Mouse (Mus musculus) layer of hippocampus, postnatal 36 days (tissue): ENCODE measurements around the gene Syne4. TPM values are rescaled to one million over a fixed set of nuclear protein-coding genes. Genes with fewer than 3 reads are reported as not detected.

Experiments
- total RNA-seq, 2 experiments: library from RNA; stranded (reverse); gene quantifications; 2 replicates each; pipeline ENCODE4 v1.2.3; 2021

Syne4 gene
- total RNA-seq, 2 experiments from 2014 or later: 10.5 to 12.7 TPM

Other genes starting within 250 kb of the Syne4 start
- 1 to 10 TPM; 3.7 to 4.2 TPM for gene Zfp82, start 241.9 kb upstream of the Syne4 start, total RNA-seq
- gene Gm26920, start 224.4 kb upstream of the Syne4 start, total RNA-seq: under 1 TPM in 1 of 2 experiments, not detected in 1; 0.97 TPM
- 1 to 10 TPM; 6.4 to 8.0 TPM for gene Zfp566, start 224.3 kb upstream of the Syne4 start, total RNA-seq
- gene Zfp260, start 220.0 kb upstream of the Syne4 start, total RNA-seq: 10 to 100 TPM; 76.8 to 83.7 TPM
- gene Zfp382, start 192.9 kb upstream of the Syne4 start, total RNA-seq: 10 to 100 TPM; 31.8 to 35.0 TPM
- gene Zfp146, start 145.1 kb upstream of the Syne4 start, total RNA-seq: 10 to 100 TPM; 53.8 to 54.8 TPM
- 1 to 10 TPM; 3.7 to 5.0 TPM for gene Cox7a1, start 130.7 kb upstream of the Syne4 start, total RNA-seq
- gene Capns1, start 116.0 kb upstream of the Syne4 start, total RNA-seq: 100 to 1,000 TPM; 207 to 234 TPM
- gene Polr2i, start 82.9 kb upstream of the Syne4 start, total RNA-seq: 10 to 100 TPM; 53.1 to 65.2 TPM
- 100 to 1,000 TPM; 118 to 127 TPM for gene Tbcb, start 82.5 kb upstream of the Syne4 start, total RNA-seq
- gene Ovol3, start 79.1 kb upstream of the Syne4 start, total RNA-seq: not detected
- under 1 TPM; 0.27 to 0.28 TPM for gene Thap8, start 34.7 kb upstream of the Syne4 start, total RNA-seq
- 1 to 10 TPM in 1 of 2 experiments, under 1 TPM in 1; 0.94 to 2.1 TPM for gene Wdr62, start 34.4 kb upstream of the Syne4 start, total RNA-seq
- 100 to 1,000 TPM; 454 to 456 TPM for gene Clip3, start 23.1 kb upstream of the Syne4 start, total RNA-seq
- gene Alkbh6, start 6.1 kb upstream of the Syne4 start, total RNA-seq: 10 to 100 TPM; 54.2 to 57.2 TPM
- gene E130208F15Rik, start 6.9 kb downstream of the Syne4 start, total RNA-seq: under 1 TPM; 0.28 to 0.40 TPM
- 1 to 10 TPM; 6.6 to 7.4 TPM for gene Sdhaf1, start 9.1 kb downstream of the Syne4 start, total RNA-seq
- 10 to 100 TPM; 29.3 to 30.7 TPM for gene Lrfn3, start 48.0 kb downstream of the Syne4 start, total RNA-seq
- 10 to 100 TPM; 27.4 to 30.2 TPM for gene Tyrobp, start 99.0 kb downstream of the Syne4 start, total RNA-seq
- not detected for gene Hcst, start 105.0 kb downstream of the Syne4 start, total RNA-seq
- 1 to 10 TPM; 3.1 to 3.4 TPM for gene Nfkbid, start 106.9 kb downstream of the Syne4 start, total RNA-seq
- gene Aplp1, start 130.7 kb downstream of the Syne4 start, total RNA-seq: 1,000 to 10,000 TPM; 1,244 to 1,325 TPM
- 10 to 100 TPM; 12.3 to 21.0 TPM for gene Kirrel2, start 142.9 kb downstream of the Syne4 start, total RNA-seq
- gene Nphs1, start 143.5 kb downstream of the Syne4 start, total RNA-seq: 1 to 10 TPM; 1.2 TPM
- gene Prodh2, start 178.8 kb downstream of the Syne4 start, total RNA-seq: under 1 TPM in 1 of 2 experiments, not detected in 1; 0.73 TPM
- 100 to 1,000 TPM; 104 to 111 TPM for gene Arhgap33, start 220.3 kb downstream of the Syne4 start, total RNA-seq
- 1 to 10 TPM; 3.3 to 3.7 TPM for gene Hspb6, start 237.4 kb downstream of the Syne4 start, total RNA-seq
- 1 to 10 TPM; 5.7 to 6.9 TPM for gene Proser3, start 237.5 kb downstream of the Syne4 start, total RNA-seq
- gene Lin37, start 245.0 kb downstream of the Syne4 start, total RNA-seq: 10 to 100 TPM; 46.4 to 50.1 TPM
- 10 to 100 TPM; 69.0 to 72.2 TPM for gene U2af1l4, start 248.5 kb downstream of the Syne4 start, total RNA-seq
- gene Gm49396, start 248.5 kb downstream of the Syne4 start, total RNA-seq: 10 to 100 TPM; 10.9 to 11.1 TPM
- 10 to 100 TPM; 79.8 to 92.4 TPM for gene Psenen, start 248.8 kb downstream of the Syne4 start, total RNA-seq